Mouse (Mus musculus): Measurements from ENCODE around the gene Zfp947. TPM values are rescaled to one million over a fixed set of nuclear protein-coding genes. Genes with fewer than 3 reads are reported as not detected.
A peak's percentile ranks its signal among the peaks of the same experiment; 100 is the strongest.
"Not testable (repeated sequence)": the region's sequence is repeated elsewhere in the genome, so short reads cannot be mapped to it uniquely, and the experiment has no call there.

Zfp947 gene
- 2.1 and 2.3 TPM in 2 replicates for polyA plus RNA-seq (2015; fragmentation: Nextera tagmentation; extraction: Ambion mirVana)

DNA sequence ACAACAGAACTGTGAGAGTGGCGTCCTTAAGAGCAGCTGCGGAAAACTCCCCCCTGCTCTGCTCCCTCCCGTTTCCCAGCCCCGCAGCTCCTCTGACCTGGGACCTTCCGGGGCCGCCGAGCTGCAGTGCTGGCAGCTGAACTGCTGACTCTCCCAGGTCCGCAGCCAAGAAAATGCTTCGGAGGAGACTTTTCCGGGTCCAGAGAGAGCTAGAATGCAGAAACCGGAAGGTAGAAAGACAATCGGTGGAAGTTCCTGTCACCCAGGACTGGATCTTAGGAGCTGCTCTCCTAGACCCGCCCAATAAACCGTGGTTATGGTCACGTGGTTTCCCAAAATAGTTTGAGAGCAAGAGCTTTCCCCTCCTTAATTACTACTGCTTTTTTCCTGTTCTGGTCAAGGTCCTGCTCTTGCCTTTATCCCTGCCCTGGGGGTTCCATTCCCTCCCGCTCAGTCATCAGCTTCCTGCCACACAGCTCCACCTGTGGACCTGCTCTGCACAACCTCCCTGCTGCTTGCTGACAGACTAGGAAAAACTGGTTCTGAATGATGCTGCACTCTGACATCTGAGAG lies at the start of gene Zfp947:
Gene Zfp947, minus strand, starts transcription at position 469 of the 573 bp plus-strand sequence.
- H3K4me1 ChIP-seq, H3K36me3 ChIP-seq, H3K27me3 ChIP-seq, H3K9me3 ChIP-seq: not testable (repeated sequence)
- Histone ChIP-seq H3K4me2 (peak within 1 kb of the TSS; percentile 51), H3K4me3 (peak within 1 kb of the TSS; percentile 54), H3K27ac (peak within 1 kb of the TSS; percentile 69), H3K9ac (peak within 1 kb of the TSS; percentile 54)
- under 1% methylated on average over 16 of the region's 16 CpGs for WGBS
- ATAC-seq (ENCODE audit: insufficient number of reproducible peaks, low FRiP score, low TSS enrichment, low read depth): peak; percentile 63; the same call in 1 of the 2 replicates

- WGBS: 9% methylated on average over 3 of the region's 3 CpGs
- ATAC-seq (ENCODE audit: insufficient number of reproducible peaks, low FRiP score, low TSS enrichment, low read depth); H3K4me1 ChIP-seq; H3K9me3 ChIP-seq; H3K36me3 ChIP-seq; H3K27me3 ChIP-seq; H3K27ac ChIP-seq: not testable (repeated sequence)
- Histone ChIP-seq H3K4me2 (peak overlapping the region; percentile 51), H3K4me3 (peak overlapping the region; percentile 54), H3K9ac (peak overlapping the region; percentile 54; the same call in 1 of the 2 replicates)
Measured at GRCm38 (mm10) chr17:22165304-22165703, 686 bp downstream of the Zfp947 start.

GRCm38 (mm10) chr17:22153951-22154350 lies 12.0 kb downstream of the Zfp947 start:
- ATAC-seq (ENCODE audit: insufficient number of reproducible peaks, low FRiP score, low TSS enrichment, low read depth); H3K9ac ChIP-seq; H3K27ac ChIP-seq; H3K4me3 ChIP-seq; H3K9me3 ChIP-seq; H3K4me1 ChIP-seq; H3K36me3 ChIP-seq; H3K4me2 ChIP-seq; H3K27me3 ChIP-seq: not testable (repeated sequence)
- WGBS: 43% methylated on average over 4 of the region's 4 CpGs

GRCm38 (mm10) chr17:22118770-22119169 lies 47.2 kb downstream of the Zfp947 start:
- no peak for ATAC-seq (ENCODE audit: insufficient number of reproducible peaks, low FRiP score, low TSS enrichment, low read depth)
- Histone ChIP-seq H3K4me1 (no peaks in the 10 kb centered on the region), H3K4me2 (no peak overlapping the region)

More at GRCm38 (mm10) chr17:22118770-22119169, 47.2 kb downstream of the Zfp947 start:
- Histone ChIP-seq H3K27me3 (no peaks in the 10 kb centered on the region), H3K4me3 (no peak overlapping the region), H3K9ac (no peak overlapping the region), H3K9me3 (no peaks in the 10 kb centered on the region), H3K36me3 (no peaks in the 10 kb centered on the region), H3K27ac (no peak overlapping the region)

Other genes with a start within 250 kb of the Zfp947 start
- 19.7 and 19.8 TPM in 2 replicates for gene Zfp942, start 203.7 kb downstream of the Zfp947 start, polyA plus RNA-seq (2015; fragmentation: Nextera tagmentation; extraction: Ambion mirVana)
- 17.2 and 18.5 TPM in 2 replicates for gene Zfp943, start 203.6 kb downstream of the Zfp947 start, polyA plus RNA-seq (2015; fragmentation: Nextera tagmentation; extraction: Ambion mirVana)
- 2.5 and 2.6 TPM in 2 replicates for gene Zfp994, start 59.4 kb upstream of the Zfp947 start, polyA plus RNA-seq (2015; fragmentation: Nextera tagmentation; extraction: Ambion mirVana)
- 9.8 and 11.6 TPM in 2 replicates for gene CT030661.1, start 148.6 kb upstream of the Zfp947 start, polyA plus RNA-seq (2015; fragmentation: Nextera tagmentation; extraction: Ambion mirVana)
- gene Zfp944, start 195.2 kb upstream of the Zfp947 start, polyA plus RNA-seq (2015; fragmentation: Nextera tagmentation; extraction: Ambion mirVana): 13.2 and 13.5 TPM in 2 replicates
- 9.1 and 9.9 TPM in 2 replicates for gene Zfp758, start 195.3 kb upstream of the Zfp947 start, polyA plus RNA-seq (2015; fragmentation: Nextera tagmentation; extraction: Ambion mirVana)

Measured in limb, embryonic 15.5 days (tissue).